Mouse (Mus musculus): ENCODE measurements around the gene Mettl26. TPM values are rescaled to one million over a fixed set of nuclear protein-coding genes. Genes with fewer than 3 reads are reported as not detected.
A peak's percentile ranks its signal among the peaks of the same experiment; 100 is the strongest.
"Not testable (repeated sequence)": the region's sequence is repeated elsewhere in the genome, so short reads cannot be mapped to it uniquely, and the experiment has no call there.

Mettl26 gene
- total and polyA plus RNA-seq, 3 experiments: 12.7 to 30.5 (median 12.7) TPM

GRCm38 (mm10) chr17:25867836-25868600, 6.9 kb upstream of the Mettl26 start:
- Histone ChIP-seq H3K27ac (peak overlapping the region; percentile 94), H3K27me3 (ENCODE audit: control insufficient read depth, insufficient read depth, low read length) (no peaks in the 10 kb centered on the region), H3K9ac (ENCODE audit: low read depth, low read length) (peak overlapping the region; percentile 92), H3K4me3 (peak overlapping the region; percentile 100), H3K36me3 (ENCODE audit: control insufficient read depth, insufficient read depth, low read length) (no peaks in the 10 kb centered on the region), H3K4me1 (ENCODE audit: control insufficient read depth, insufficient read depth, low read length) (peaks cover 3% of the 10 kb centered on the region), H3K79me2 (replicated peaks; ENCODE audit: control insufficient read depth, insufficient read depth, low read length) (peaks cover 3% of the 10 kb centered on the region)
- WGBS: under 1% methylated on average over 42 of the region's 42 CpGs
- DNase-seq: peak; percentile 69 to 74
- TF ChIP-seq EP300 (IDR thresholded peaks at IDR 0.05; ENCODE audit: insufficient read depth, low read depth, low read length): 0 out of 2 replicates have a peak, but pooled peaks have one; percentile 50
- no peak for TF ChIP-seq CTCF (IDR thresholded peaks at IDR 0.05)
- TF ChIP-seq POLR2A (IDR thresholded peaks at IDR 0.05; ENCODE audit: insufficient read depth, low read depth, low read length): peak; percentile 55; the same call in 1 of the 2 replicates
- intact Hi-C loops (cut with DNase I): loop anchor here (5.0 kb wide), 2 partner anchors 36 to 619 kb away; partner anchors contain the start of gene Stub1

DNA sequence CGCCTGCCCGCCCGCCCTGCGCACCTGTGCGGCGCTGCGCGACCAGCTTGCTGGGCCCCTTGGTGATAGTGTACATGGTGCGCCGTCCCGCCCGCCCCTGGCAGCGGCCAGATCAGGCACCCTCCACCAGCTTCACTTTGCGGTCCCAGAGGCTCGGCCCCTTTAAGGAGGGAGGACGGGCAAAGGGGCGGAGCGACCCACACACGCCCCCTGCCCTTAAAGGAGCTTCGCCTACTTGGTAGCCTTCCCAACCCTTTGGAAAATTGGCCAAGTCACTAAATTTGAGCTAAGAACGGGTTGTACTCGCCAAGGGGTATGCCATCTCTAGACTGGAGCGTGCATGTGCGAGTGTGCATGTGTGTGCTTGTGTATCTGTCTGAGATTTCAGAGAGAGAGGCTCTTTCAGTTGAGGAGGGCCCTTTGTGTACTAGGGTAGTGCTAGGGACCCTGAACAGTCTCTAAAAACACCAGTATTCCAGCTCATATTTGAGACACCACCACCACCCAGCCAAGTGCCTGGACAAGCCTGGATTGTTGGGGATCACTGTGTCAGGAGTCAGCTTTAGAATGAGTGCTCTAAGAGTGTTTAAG, 6.2 kb upstream of the Mettl26 start, which contains the start of gene Mcrip2:
Mcrip2 (minus strand) TSS at position 164 of the 591 bp plus-strand sequence.
- H3K79me2 ChIP-seq (replicated peaks; ENCODE audit: control insufficient read depth, insufficient read depth, low read length): peaks cover 3% of the 10 kb centered on the region
- DNase-seq: peak; percentile 90
- intact Hi-C loops (cut with DNase I): loop anchor here (5.0 kb wide), 2 partner anchors 36 to 619 kb away; partner anchors contain the start of gene Stub1
- no peaks in the 10 kb centered on the region for H3K36me3 ChIP-seq (ENCODE audit: control insufficient read depth, insufficient read depth, low read length)
- TF ChIP-seq POLR2A (IDR thresholded peaks at IDR 0.05; ENCODE audit: insufficient read depth, low read depth, low read length) (peak; percentile 82; the same call in 1 of the 2 replicates), CTCF (IDR thresholded peaks at IDR 0.05) (0 out of 2 replicates have a peak, but pooled peaks have one; percentile 5), EP300 (IDR thresholded peaks at IDR 0.05; ENCODE audit: insufficient read depth, low read depth, low read length) (peak; percentile 80; the same call in 1 of the 2 replicates)
- H3K4me1 ChIP-seq (ENCODE audit: control insufficient read depth, insufficient read depth, low read length): peaks cover 3% of the 10 kb centered on the region
- whole genome bisulfite sequencing: under 1% methylated on average over 24 of the region's 24 CpGs
- H3K27ac ChIP-seq: peak within 1 kb of the TSS; percentile 94
- no peaks in the 10 kb centered on the region for H3K27me3 ChIP-seq (ENCODE audit: control insufficient read depth, insufficient read depth, low read length)
- H3K9ac ChIP-seq (ENCODE audit: low read depth, low read length): peak within 1 kb of the TSS; percentile 92
- H3K4me3 ChIP-seq: peak within 1 kb of the TSS; percentile 100

- Histone ChIP-seq H3K27me3 (ENCODE audit: control insufficient read depth, insufficient read depth, low read length) (no peaks in the 10 kb centered on the region), H3K4me1 (ENCODE audit: control insufficient read depth, insufficient read depth, low read length) (peaks cover 7% of the 10 kb centered on the region), H3K36me3 (ENCODE audit: control insufficient read depth, insufficient read depth, low read length) (no peaks in the 10 kb centered on the region), H3K79me2 (replicated peaks; ENCODE audit: control insufficient read depth, insufficient read depth, low read length) (peaks cover 3% of the 10 kb centered on the region), H3K4me3 (no peak overlapping the region), H3K27ac (no peak overlapping the region), H3K9ac (ENCODE audit: low read depth, low read length) (no peak overlapping the region)
- TF ChIP-seq CTCF (IDR thresholded peaks at IDR 0.05): no peak
- no peak for TF ChIP-seq POLR2A (IDR thresholded peaks at IDR 0.05; ENCODE audit: insufficient read depth, low read depth, low read length)
- TF ChIP-seq EP300 (IDR thresholded peaks at IDR 0.05; ENCODE audit: insufficient read depth, low read depth, low read length): no peak
- intact Hi-C loops (cut with DNase I): loop anchor here (5.0 kb wide), 2 partner anchors 37 to 618 kb away; partner anchors contain the start of gene Stub1
- no peak for DNase-seq
- 84% methylated on average over 8 of the region's 8 CpGs for WGBS
These were observed 5.4 kb upstream of the Mettl26 start for GRCm38 (mm10) chr17:25869498-25869897.

DNA sequence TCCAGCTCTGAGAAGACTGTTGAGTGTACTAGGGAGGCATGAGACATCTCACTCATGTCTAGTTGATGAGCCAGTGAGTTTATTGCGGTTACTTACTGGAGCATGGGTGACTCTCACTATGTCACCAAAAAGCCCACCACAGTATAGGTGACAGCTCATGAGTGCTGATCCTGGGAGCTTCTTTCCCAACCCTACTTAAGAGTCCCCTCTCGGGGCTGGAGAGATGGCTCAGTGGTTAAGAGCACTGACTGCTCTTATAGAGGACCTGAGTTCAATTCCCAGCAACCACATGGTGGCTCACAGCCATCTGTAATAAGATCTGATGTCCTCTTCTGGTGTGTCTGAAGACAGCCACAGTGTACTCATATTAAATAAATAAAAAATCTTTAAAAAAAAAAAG, 4.9 kb upstream of the Mettl26 start:
- no peak overlapping the region for H3K27ac ChIP-seq
- H3K36me3 ChIP-seq (ENCODE audit: control insufficient read depth, insufficient read depth, low read length): no peaks in the 10 kb centered on the region
- WGBS: 95% methylated on average over 2 of the region's 2 CpGs
- intact Hi-C loops (cut with DNase I): loop anchor here (5.0 kb wide), 2 partner anchors 38 to 617 kb away; partner anchors contain the start of gene Stub1
- peaks cover 7% of the 10 kb centered on the region for H3K4me1 ChIP-seq (ENCODE audit: control insufficient read depth, insufficient read depth, low read length)
- H3K4me3 ChIP-seq: no peak overlapping the region
- DNase-seq: no peak
- no peak for TF ChIP-seq POLR2A (IDR thresholded peaks at IDR 0.05; ENCODE audit: insufficient read depth, low read depth, low read length)
- no peak for TF ChIP-seq EP300 (IDR thresholded peaks at IDR 0.05; ENCODE audit: insufficient read depth, low read depth, low read length)
- TF ChIP-seq CTCF (IDR thresholded peaks at IDR 0.05): no peak
- H3K27me3 ChIP-seq (ENCODE audit: control insufficient read depth, insufficient read depth, low read length): no peaks in the 10 kb centered on the region
- no peak overlapping the region for H3K9ac ChIP-seq (ENCODE audit: low read depth, low read length)
- H3K79me2 ChIP-seq (replicated peaks; ENCODE audit: control insufficient read depth, insufficient read depth, low read length): peaks cover 3% of the 10 kb centered on the region

DNA sequence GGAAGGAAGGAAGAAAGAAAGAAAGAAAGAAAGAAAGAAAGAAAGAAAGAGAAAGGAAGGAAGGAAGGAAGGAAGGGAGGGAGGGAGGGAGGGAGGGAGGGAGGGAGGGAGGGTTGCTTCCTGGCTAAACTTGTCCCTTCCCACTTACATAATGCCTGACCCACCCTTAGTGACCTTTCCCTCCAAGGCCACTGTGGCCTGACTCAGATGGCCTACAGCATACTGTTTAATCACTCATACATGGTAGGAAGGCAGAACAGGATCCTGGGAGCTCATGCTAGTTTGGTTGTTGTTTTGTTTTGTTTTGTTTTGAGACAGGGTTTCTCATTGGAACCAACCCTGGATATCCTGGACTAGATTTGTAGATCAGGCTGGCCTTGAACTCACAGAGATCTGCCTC, 3.3 kb upstream of the Mettl26 start:
- H3K27ac ChIP-seq; DNase-seq; H3K36me3 ChIP-seq (ENCODE audit: control insufficient read depth, insufficient read depth, low read length); H3K79me2 ChIP-seq (replicated peaks; ENCODE audit: control insufficient read depth, insufficient read depth, low read length); H3K4me3 ChIP-seq; H3K9ac ChIP-seq (ENCODE audit: low read depth, low read length); H3K4me1 ChIP-seq (ENCODE audit: control insufficient read depth, insufficient read depth, low read length); H3K27me3 ChIP-seq (ENCODE audit: control insufficient read depth, insufficient read depth, low read length); intact Hi-C loops (cut with DNase I): not testable (repeated sequence)

- H3K79me2 ChIP-seq (replicated peaks; ENCODE audit: control insufficient read depth, insufficient read depth, low read length): no peaks in the 10 kb centered on the region; the same call in 1 of the 2 replicates
- WGBS: 85% methylated on average over 3 of the region's 3 CpGs
- no peak overlapping the region for H3K27ac ChIP-seq
- intact Hi-C loops (cut with DNase I): no loop called here
- no peaks in the 10 kb centered on the region for H3K36me3 ChIP-seq (ENCODE audit: control insufficient read depth, insufficient read depth, low read length)
- no peaks in the 10 kb centered on the region for H3K27me3 ChIP-seq (ENCODE audit: control insufficient read depth, insufficient read depth, low read length)
- peaks cover 9% of the 10 kb centered on the region for H3K4me1 ChIP-seq (ENCODE audit: control insufficient read depth, insufficient read depth, low read length)
- no peak overlapping the region for H3K4me3 ChIP-seq
- H3K9ac ChIP-seq (ENCODE audit: low read depth, low read length): no peak overlapping the region
- no peak for DNase-seq
- TF ChIP-seq EP300 (IDR thresholded peaks at IDR 0.05; ENCODE audit: insufficient read depth, low read depth, low read length) (no peak), POLR2A (IDR thresholded peaks at IDR 0.05; ENCODE audit: insufficient read depth, low read depth, low read length) (no peak), CTCF (IDR thresholded peaks at IDR 0.05) (no peak)
These were observed 2.2 kb upstream of the Mettl26 start for GRCm38 (mm10) chr17:25872676-25873075.

All from heart, adult 2 months (tissue).